Mouse (Mus musculus) MEL (cell line): ENCODE results near the gene Neu1. TPM values are rescaled to one million over a fixed set of nuclear protein-coding genes. Genes with fewer than 3 reads are reported as not detected.
A peak's percentile ranks its signal among the peaks of the same experiment; 100 is the strongest.

Experiments used
- DNase-seq: peaks from one replicate; pipeline ENCODE4 v3.0.0; 2011; ENCODE audit warnings: low read depth, low spot score
- H3K27ac ChIP-seq: 2 replicates; pipeline ENCODE4 v1.5.1; 2012; ENCODE audit warnings: low read depth, mild to moderate bottlenecking, control low read depth, low read length, moderate library complexity; ENCODE audit not compliant: control insufficient read depth
- H3K27me3 ChIP-seq, 2 experiments: fragments of 150-350 bp in 1 of 2; sonication (generic) in 1 of 2; 2 replicates each; pipeline ENCODE4 v1.6.1; 2012; ENCODE audit warnings: low read length in 2 of 2, mild to moderate bottlenecking in 2 of 2, improper control_type of control experiment in 1 of 2, moderate library complexity in 1 of 2; ENCODE audit not compliant: insufficient read depth in 2 of 2, control insufficient read depth in 1 of 2
- H3K36me3 ChIP-seq, 2 experiments: 2 replicates each; pipeline ENCODE4 v1.6.1; 2012 to 2014; ENCODE audit warnings: low read length in 2 of 2, improper control_type of control experiment in 1 of 2, inconsistent platforms in 1 of 2, mild to moderate bottlenecking in 1 of 2; ENCODE audit not compliant: insufficient read depth in 2 of 2, control insufficient read depth in 1 of 2
- H3K4me1 ChIP-seq, 2 experiments: fragments of 150-350 bp in 1 of 2; sonication (generic) in 1 of 2; 2 replicates each; pipeline ENCODE4 v1.6.1; 2012; ENCODE audit warnings: low read length in 2 of 2, improper control_type of control experiment in 1 of 2, mild to moderate bottlenecking in 1 of 2; ENCODE audit not compliant: insufficient read depth in 2 of 2, control insufficient read depth in 1 of 2
- H3K4me3 ChIP-seq, 2 experiments: fragments of 150-350 bp in 1 of 2; sonication (generic) in 1 of 2; 2 replicates each; pipeline ENCODE4 v1.5.1; 2012; ENCODE audit warnings: low read depth in 2 of 2, low read length in 2 of 2, mild to moderate bottlenecking in 2 of 2, moderate library complexity in 2 of 2, control low read depth in 1 of 2, improper control_type of control experiment in 1 of 2; ENCODE audit not compliant: control insufficient read depth in 1 of 2, insufficient read depth in 1 of 2
- H3K79me2 ChIP-seq: 2 replicates; pipeline ENCODE4 v1.6.1; 2012; ENCODE audit warnings: mild to moderate bottlenecking, low read length, moderate library complexity; ENCODE audit not compliant: control insufficient read depth, poor library complexity, insufficient read depth
- H3K9ac ChIP-seq: 2 replicates; pipeline ENCODE4 v1.6.1; 2012; ENCODE audit warnings: low read depth, mild to moderate bottlenecking, control low read depth, low read length, moderate library complexity; ENCODE audit not compliant: control insufficient read depth, poor library complexity, severe bottlenecking
- H3K9me3 ChIP-seq: fragments of 150-350 bp; sonication (generic); replicated peaks from 2 replicates; pipeline ENCODE4 v1.6.1; 2012; ENCODE audit warnings: mild to moderate bottlenecking, low read length, improper control_type of control experiment, moderate library complexity; ENCODE audit not compliant: insufficient read depth
- BHLHE40 ChIP-seq: IDR thresholded peaks from 2 replicates; pipeline ENCODE4 v1.6.1; 2012; ENCODE audit warnings: low read depth, mild to moderate bottlenecking, inconsistent platforms, low read length, improper control_type of control experiment, borderline replicate concordance
- CHD1 ChIP-seq: IDR thresholded peaks from 2 replicates; pipeline ENCODE4 v1.6.1; 2012; ENCODE audit warnings: low read depth, mild to moderate bottlenecking, inconsistent platforms, low read length, improper control_type of control experiment
- CHD2 ChIP-seq: IDR thresholded peaks from 2 replicates; pipeline ENCODE4 v1.6.1; 2011; ENCODE audit warnings: low read length, improper control_type of control experiment
- CTCF ChIP-seq, 3 experiments: IDR thresholded peaks in 2 of 3; conservative IDR thresholded peaks in 1 of 3; 2 replicates each; pipeline ENCODE4 v1.5.1; 2011 to 2012; ENCODE audit warnings: low read length in 3 of 3, low read depth in 2 of 3, mild to moderate bottlenecking in 2 of 3, improper control_type of control experiment in 1 of 3, inconsistent platforms in 1 of 3, mixed read lengths in 1 of 3, moderate library complexity in 1 of 3; ENCODE audit not compliant: control insufficient read depth in 1 of 3, insufficient read depth in 1 of 3, poor library complexity in 1 of 3, severe bottlenecking in 1 of 3
- ELF1 ChIP-seq: IDR thresholded peaks from 2 replicates; pipeline ENCODE4 v1.6.1; 2014; ENCODE audit warnings: low read depth, mild to moderate bottlenecking, inconsistent platforms, low read length, improper control_type of control experiment, moderate library complexity
- EP300 ChIP-seq, 2 experiments: IDR thresholded peaks; 2 replicates each; pipeline ENCODE4 v1.6.1; 2011; ENCODE audit warnings: improper control_type of control experiment in 2 of 2, low read length in 2 of 2, low read depth in 1 of 2, mild to moderate bottlenecking in 1 of 2
- ETS1 ChIP-seq: IDR thresholded peaks from 2 replicates; pipeline ENCODE4 v1.6.1; 2012; ENCODE audit warnings: low read depth, mild to moderate bottlenecking, inconsistent platforms, low read length, improper control_type of control experiment, moderate library complexity
- GATA1 ChIP-seq: IDR thresholded peaks from 2 replicates; pipeline ENCODE4 v1.6.1; 2011; ENCODE audit warnings: low read depth, low read length, improper control_type of control experiment
- HCFC1 ChIP-seq: IDR thresholded peaks from 2 replicates; pipeline ENCODE4 v1.6.1; 2012; ENCODE audit warnings: low read depth, mild to moderate bottlenecking, inconsistent platforms, low read length, improper control_type of control experiment, moderate library complexity
- JUND ChIP-seq: IDR thresholded peaks from 2 replicates; pipeline ENCODE4 v1.6.1; 2011; ENCODE audit warnings: low read depth, mild to moderate bottlenecking, improper control_type of control experiment, low read length
- KAT2A ChIP-seq: conservative IDR thresholded peaks from 2 replicates; pipeline ENCODE4 v1.6.1; 2012; ENCODE audit warnings: low read depth, low read length, improper control_type of control experiment, inconsistent platforms
- MAFK ChIP-seq: IDR thresholded peaks from 2 replicates; pipeline ENCODE4 v1.6.1; 2011; ENCODE audit warnings: low read depth, mild to moderate bottlenecking, low read length, improper control_type of control experiment, borderline replicate concordance
- MAZ ChIP-seq: IDR thresholded peaks from 2 replicates; pipeline ENCODE4 v1.6.1; 2012; ENCODE audit warnings: low read depth, mild to moderate bottlenecking, inconsistent platforms, low read length, improper control_type of control experiment
- MEF2A ChIP-seq: IDR thresholded peaks from 2 replicates; pipeline ENCODE4 v1.6.1; 2014; ENCODE audit warnings: low read depth, mild to moderate bottlenecking, inconsistent platforms, low read length, improper control_type of control experiment; ENCODE audit not compliant: poor library complexity, insufficient replicate concordance, severe bottlenecking; ENCODE audit errors: extremely low read depth
- MXI1 ChIP-seq: IDR thresholded peaks from 2 replicates; pipeline ENCODE4 v1.6.1; 2011; ENCODE audit warnings: mild to moderate bottlenecking, low read depth, low read length, improper control_type of control experiment
- MYB ChIP-seq: IDR thresholded peaks from 2 replicates; pipeline ENCODE4 v1.6.1; 2011; ENCODE audit warnings: mild to moderate bottlenecking, low read depth, low read length, improper control_type of control experiment
- NELFE ChIP-seq: IDR thresholded peaks from 2 replicates; pipeline ENCODE4 v1.6.1; 2011; ENCODE audit warnings: low read depth, low read length, improper control_type of control experiment
- NRF1 ChIP-seq: IDR thresholded peaks from 2 replicates; pipeline ENCODE4 v1.6.1; 2014; ENCODE audit warnings: low read depth, mild to moderate bottlenecking, inconsistent platforms, low read length, improper control_type of control experiment, moderate library complexity; ENCODE audit not compliant: poor library complexity, insufficient read depth, severe bottlenecking
- POLR2A ChIP-seq, 2 experiments: IDR thresholded peaks; 2 replicates each; pipeline ENCODE4 v1.6.1; 2011 to 2012; ENCODE audit warnings: low read length in 2 of 2, mild to moderate bottlenecking in 2 of 2, control low read depth in 1 of 2, improper control_type of control experiment in 1 of 2, low read depth in 1 of 2, moderate library complexity in 1 of 2; ENCODE audit not compliant: control insufficient read depth in 1 of 2, insufficient read depth in 1 of 2, poor library complexity in 1 of 2
- POLR2AphosphoS2 ChIP-seq: IDR thresholded peaks from 2 replicates; pipeline ENCODE4 v1.6.1; 2011; ENCODE audit warnings: low read length, improper control_type of control experiment
- POLR2AphosphoS5 ChIP-seq: IDR thresholded peaks from 2 replicates; pipeline ENCODE4 v1.6.1; 2012; ENCODE audit warnings: low read depth, borderline replicate concordance, mild to moderate bottlenecking, inconsistent platforms, low read length, moderate library complexity, mixed read lengths
- RCOR1 ChIP-seq: IDR thresholded peaks from 2 replicates; pipeline ENCODE4 v1.6.1; 2012; ENCODE audit warnings: low read depth, mild to moderate bottlenecking, inconsistent platforms, low read length, improper control_type of control experiment
- SIN3A ChIP-seq: IDR thresholded peaks from 2 replicates; pipeline ENCODE4 v1.6.1; 2012; ENCODE audit warnings: low read length, improper control_type of control experiment, inconsistent platforms
- SMC3 ChIP-seq: IDR thresholded peaks from 2 replicates; pipeline ENCODE4 v1.6.1; 2011; ENCODE audit warnings: low read depth, low read length, improper control_type of control experiment
- TAL1 ChIP-seq: IDR thresholded peaks from 2 replicates; pipeline ENCODE4 v1.6.1; 2012; ENCODE audit warnings: mild to moderate bottlenecking, inconsistent platforms, low read length, moderate library complexity, mixed read lengths
- TBP ChIP-seq: IDR thresholded peaks from 2 replicates; pipeline ENCODE4 v1.8.0; 2011; ENCODE audit warnings: low read depth, low read length, improper control_type of control experiment
- TCF12 ChIP-seq: IDR thresholded peaks from 2 replicates; pipeline ENCODE4 v1.6.1; 2014; ENCODE audit warnings: low read depth, mild to moderate bottlenecking, inconsistent platforms, low read length, improper control_type of control experiment, moderate library complexity
- UBTF ChIP-seq: IDR thresholded peaks from 2 replicates; pipeline ENCODE4 v1.6.1; 2012; ENCODE audit warnings: low read depth, mild to moderate bottlenecking, inconsistent platforms, low read length, improper control_type of control experiment, moderate library complexity, borderline replicate concordance; ENCODE audit not compliant: insufficient read depth
- USF1 ChIP-seq: IDR thresholded peaks from 2 replicates; pipeline ENCODE4 v1.6.1; 2014; ENCODE audit warnings: low read depth, mild to moderate bottlenecking, inconsistent platforms, low read length, improper control_type of control experiment, moderate library complexity
- USF2 ChIP-seq, 2 experiments: IDR thresholded peaks; 2 replicates each; pipeline ENCODE4 v1.6.1; 2011 to 2012; ENCODE audit warnings: improper control_type of control experiment in 2 of 2, low read length in 2 of 2, borderline replicate concordance in 1 of 2, inconsistent platforms in 1 of 2, low read depth in 1 of 2, mild to moderate bottlenecking in 1 of 2; ENCODE audit not compliant: insufficient read depth in 1 of 2
- ZC3H11A ChIP-seq: IDR thresholded peaks from 2 replicates; pipeline ENCODE4 v1.6.1; 2012; ENCODE audit warnings: low read depth, mild to moderate bottlenecking, inconsistent platforms, low read length, improper control_type of control experiment
- ZKSCAN1 ChIP-seq: IDR thresholded peaks from 2 replicates; pipeline ENCODE4 v1.6.1; 2012; ENCODE audit warnings: low read depth, mild to moderate bottlenecking, inconsistent platforms, low read length, improper control_type of control experiment, moderate library complexity
- ZMIZ1 ChIP-seq: IDR thresholded peaks from 2 replicates; pipeline ENCODE4 v1.6.1; 2012; ENCODE audit warnings: low read depth, mild to moderate bottlenecking, inconsistent platforms, low read length, improper control_type of control experiment, moderate library complexity
- ZNF384 ChIP-seq: IDR thresholded peaks from 2 replicates; pipeline ENCODE4 v1.6.1; 2012; ENCODE audit warnings: low read depth, mild to moderate bottlenecking, inconsistent platforms, low read length, improper control_type of control experiment
- polyA plus RNA-seq, 2 experiments: library from polyadenylated mRNA; stranded (reverse) in 1 of 2; unstranded in 1 of 2; fragments of >175 nt in 1 of 2; fragments of >200 nt in 1 of 2; gene quantifications; 2 replicates each; pipeline versions ENCODE4 v1.2.1 to v1.2.4; 2012; ENCODE audit warnings: low replicate concordance in 2 of 2, low read depth in 1 of 2; ENCODE audit not compliant: insufficient read length in 2 of 2, insufficient read depth in 1 of 2, missing spikeins in 1 of 2
- total RNA-seq: library from RNA; depleted of rRNA; stranded (reverse); fragments of 300-350 nt; gene quantifications from 2 replicates; pipeline ENCODE4 v1.2.3, GENCODE M21; 2012

The Neu1 gene
- total and polyA plus RNA-seq, 3 experiments, result 6.5 to 7.9 TPM; not detected in 1

- H3K27me3 ChIP-seq, result no peaks in the 10 kb centered on the region
- H3K9ac ChIP-seq, result peak overlapping the region; percentile 86
- H3K79me2 ChIP-seq, result peaks cover 34% of the 10 kb centered on the region
- peaks cover 2 to 17% of the 10 kb centered on the region in 2 experiments; a peak in 3 of 4 replicates for H3K36me3 ChIP-seq
- H3K4me3 ChIP-seq, result peak overlapping the region; percentile 65 to 88
- peak overlapping the region; percentile 90 for H3K27ac ChIP-seq
- DNase-seq, result peak; percentile 79
- H3K4me1 ChIP-seq, result peaks cover 0 to 21% of the 10 kb centered on the region in 2 experiments; a peak in 3 of 4 replicates
- no peaks in the 10 kb centered on the region for H3K9me3 ChIP-seq
- no peak for TF ChIP-seq CTCF (IDR thresholded peaks at IDR 0.05 in 2 of 3, conservative IDR thresholded peaks at IDR 0.05 in 1 of 3; ENCODE audit: control insufficient read depth in 1 of 3, insufficient read depth in 1 of 3, low read depth in 2 of 3, low read length in 3 of 3, poor library complexity in 1 of 3, severe bottlenecking in 1 of 3)
- peak; percentile 42; the same call in 1 of the 2 replicates for TF ChIP-seq RCOR1
- no peak for TF ChIP-seq ETS1
- TF ChIP-seq CHD1, result 0 out of 2 replicates have a peak, but pooled peaks have one; percentile 68
- no peak for TF ChIP-seq MYB
- no peak; a peak in 2 of 4 replicates for TF ChIP-seq POLR2A (IDR thresholded peaks at IDR 0.05; ENCODE audit: control insufficient read depth in 1 of 2, insufficient read depth in 1 of 2, low read depth in 1 of 2, low read length in 2 of 2, poor library complexity in 1 of 2)
- peak; percentile 38; the same call in 1 of the 2 replicates for TF ChIP-seq ZMIZ1
- 0 out of 2 replicates have a peak, but pooled peaks have one; percentile 21 for TF ChIP-seq TCF12
- no peak for TF ChIP-seq ZNF384
- TF ChIP-seq SMC3, result 0 out of 2 replicates have a peak, but pooled peaks have one; percentile 10
- 0 out of 2 replicates have a peak, but pooled peaks have one; percentile 57 for TF ChIP-seq POLR2AphosphoS5
- TF ChIP-seq MXI1, result no peak
- TF ChIP-seq TAL1, result no peak
- peak; percentile 51; the same call in 1 of the 2 replicates for TF ChIP-seq ZKSCAN1
- TF ChIP-seq MEF2A, result no peak
- no peak for TF ChIP-seq NELFE
- peak; percentile 30; the same call in 1 of the 2 replicates for TF ChIP-seq CHD2
- TF ChIP-seq EP300 (IDR thresholded peaks at IDR 0.05; ENCODE audit: low read depth in 1 of 2, low read length in 2 of 2), result peak; percentile 31 to 49; a peak in 1 of 4 replicates
- peak; percentile 78 for TF ChIP-seq HCFC1
- TF ChIP-seq USF1, result no peak
- TF ChIP-seq USF2 (IDR thresholded peaks at IDR 0.05; ENCODE audit: borderline replicate concordance in 1 of 2, insufficient read depth in 1 of 2, low read depth in 1 of 2, low read length in 2 of 2), result no peak
- TF ChIP-seq JUND, result no peak
- TF ChIP-seq ZC3H11A, result no peak
- TF ChIP-seq TBP, result peak; percentile 42
- peak; percentile 20; the same call in 1 of the 2 replicates for TF ChIP-seq GATA1
- TF ChIP-seq NRF1, result no peak
- TF ChIP-seq MAFK, result 0 out of 2 replicates have a peak, but pooled peaks have one; percentile 11
- TF ChIP-seq BHLHE40, result peak; percentile 35; the same call in 1 of the 2 replicates
- peak; percentile 58 for TF ChIP-seq KAT2A
- TF ChIP-seq ELF1, result no peak
- TF ChIP-seq SIN3A, result no peak; the same call in 1 of the 2 replicates
- no peak for TF ChIP-seq UBTF
- peak; percentile 64 for TF ChIP-seq POLR2AphosphoS2
- TF ChIP-seq MAZ, result no peak
Observed at GRCm38 (mm10) chr17:34897373-34898159, 33.5 kb upstream of the Neu1 start.
